Mouse (Mus musculus): Measurements from ENCODE around the gene Gm29609. TPM values are rescaled to one million over a fixed set of nuclear protein-coding genes. Genes with fewer than 3 reads are reported as not detected.
A peak's percentile ranks its signal among the peaks of the same experiment; 100 is the strongest.
"Not testable (repeated sequence)": the region's sequence is repeated elsewhere in the genome, so short reads cannot be mapped to it uniquely, and the experiment has no call there.

Gm29609 gene
- polyA plus RNA-seq (2015; fragmentation: Nextera tagmentation; extraction: Ambion mirVana) = 0.78 and 1.8 TPM in 2 replicates

GRCm38 (mm10) chr5:31179766-31180630, at the start of gene Gm29609, which contains the start of gene Gtf3c2:
Gene Gm29609 (minus strand): TSS chr5:31179911.
Gene Gtf3c2 (minus strand): TSS chr5:31180144.
- Histone ChIP-seq H3K27me3 (no peaks in the 10 kb centered on the region), H3K27ac (peak within 1 kb of the TSS; percentile 94), H3K4me2 (peak within 1 kb of the TSS; percentile 93), H3K4me1 (replicated peaks) (peaks cover 28% of the 10 kb centered on the region), H3K9me3 (no peaks in the 10 kb centered on the region), H3K36me3 (peaks cover 5% of the 10 kb centered on the region; the same call in 1 of the 2 replicates), H3K4me3 (peak within 1 kb of the TSS; percentile 70), H3K9ac (peak within 1 kb of the TSS; percentile 88)
- under 1% methylated on average over 59 of the region's 59 CpGs for WGBS
- peak; percentile 99 for ATAC-seq (ENCODE audit: low FRiP score)

- WGBS = 92% methylated on average over 1 of the region's 1 CpGs
- no peak for ATAC-seq (ENCODE audit: low FRiP score)
- Histone ChIP-seq H3K36me3 (no peaks in the 10 kb centered on the region), H3K9me3 (no peaks in the 10 kb centered on the region), H3K9ac (no peak overlapping the region), H3K4me1 (replicated peaks) (peaks cover 6% of the 10 kb centered on the region), H3K27me3 (no peaks in the 10 kb centered on the region), H3K27ac (no peak overlapping the region), H3K4me2 (no peak overlapping the region), H3K4me3 (no peak overlapping the region)
Observed at GRCm38 (mm10) chr5:31226641-31227040, 46.9 kb upstream of the Gm29609 start.

GRCm38 (mm10) chr5:31222696-31223095, 43.0 kb upstream of the Gm29609 start:
- no peak for ATAC-seq (ENCODE audit: low FRiP score)
- H3K9ac ChIP-seq = no peak overlapping the region
- 97% methylated on average over 9 of the region's 9 CpGs for WGBS
- no peak overlapping the region for H3K4me2 ChIP-seq
- no peaks in the 10 kb centered on the region for H3K27me3 ChIP-seq
- no peak overlapping the region for H3K4me3 ChIP-seq
- H3K9me3 ChIP-seq = no peaks in the 10 kb centered on the region
- H3K4me1 ChIP-seq (replicated peaks) = peaks cover 23% of the 10 kb centered on the region
- no peak overlapping the region for H3K27ac ChIP-seq
- no peaks in the 10 kb centered on the region for H3K36me3 ChIP-seq

GRCm38 (mm10) chr5:31221304-31221945, 41.7 kb upstream of the Gm29609 start:
- peak overlapping the region; percentile 75 for H3K4me2 ChIP-seq
- 14% methylated on average over 11 of the region's 11 CpGs for WGBS
- peak overlapping the region; percentile 88 for H3K4me3 ChIP-seq
- ATAC-seq (ENCODE audit: low FRiP score) = no peak
- H3K27ac ChIP-seq = peak overlapping the region; percentile 96
- peak overlapping the region; percentile 96 for H3K9ac ChIP-seq
- H3K9me3 ChIP-seq = no peaks in the 10 kb centered on the region
- no peaks in the 10 kb centered on the region for H3K36me3 ChIP-seq
- no peaks in the 10 kb centered on the region for H3K27me3 ChIP-seq
- H3K4me1 ChIP-seq (replicated peaks) = peaks cover 26% of the 10 kb centered on the region

GRCm38 (mm10) chr5:31220448-31221303, 41.0 kb upstream of the Gm29609 start, which contains the start of gene Ppm1g:
Gene Ppm1g (minus strand): TSS chr5:31220687.
- WGBS = under 1% methylated on average over 70 of the region's 70 CpGs
- H3K9ac ChIP-seq = peak within 1 kb of the TSS; percentile 96

GRCm38 (mm10) chr5:31219911-31220447, 40.3 kb upstream of the Gm29609 start:
- peak; percentile 85 for ATAC-seq (ENCODE audit: low FRiP score)
- Histone ChIP-seq H3K9ac (peak overlapping the region; percentile 96), H3K27me3 (no peaks in the 10 kb centered on the region), H3K36me3 (no peaks in the 10 kb centered on the region), H3K4me1 (replicated peaks) (peaks cover 26% of the 10 kb centered on the region), H3K4me3 (peak overlapping the region; percentile 88), H3K27ac (peak overlapping the region; percentile 96), H3K4me2 (peak overlapping the region; percentile 75), H3K9me3 (no peaks in the 10 kb centered on the region)
- under 1% methylated on average over 40 of the region's 40 CpGs for WGBS

More at GRCm38 (mm10) chr5:31220448-31221303, 41.0 kb upstream of the Gm29609 start, which contains the start of gene Ppm1g:
- Histone ChIP-seq H3K36me3 (no peaks in the 10 kb centered on the region), H3K9me3 (no peaks in the 10 kb centered on the region), H3K27me3 (no peaks in the 10 kb centered on the region), H3K4me2 (peak within 1 kb of the TSS; percentile 75), H3K4me1 (replicated peaks) (peaks cover 26% of the 10 kb centered on the region), H3K27ac (peak within 1 kb of the TSS; percentile 96), H3K4me3 (peak within 1 kb of the TSS; percentile 88)
- peak; percentile 94 for ATAC-seq (ENCODE audit: low FRiP score)

- no peaks in the 10 kb centered on the region for H3K36me3 ChIP-seq
- no peaks in the 10 kb centered on the region for H3K27me3 ChIP-seq
- peak overlapping the region; percentile 88 for H3K4me3 ChIP-seq
- H3K4me1 ChIP-seq (replicated peaks) = peaks cover 26% of the 10 kb centered on the region
- under 1% methylated on average over 11 of the region's 11 CpGs for WGBS
- H3K9me3 ChIP-seq = no peaks in the 10 kb centered on the region
- H3K27ac ChIP-seq = peak overlapping the region; percentile 96
- peak overlapping the region; percentile 75 for H3K4me2 ChIP-seq
- ATAC-seq (ENCODE audit: low FRiP score) = no peak
- peak overlapping the region; percentile 96 for H3K9ac ChIP-seq
Observed at GRCm38 (mm10) chr5:31219474-31219873, 39.8 kb upstream of the Gm29609 start.

GRCm38 (mm10) chr5:31219070-31219469, 39.4 kb upstream of the Gm29609 start:
- H3K4me2 ChIP-seq = peak overlapping the region; percentile 75
- peaks cover 26% of the 10 kb centered on the region for H3K4me1 ChIP-seq (replicated peaks)
- H3K9ac ChIP-seq = peak overlapping the region; percentile 26
- H3K36me3 ChIP-seq = no peaks in the 10 kb centered on the region
- ATAC-seq (ENCODE audit: low FRiP score) = no peak
- peak overlapping the region; percentile 88 for H3K4me3 ChIP-seq
- H3K27ac ChIP-seq = no peak overlapping the region
- H3K27me3 ChIP-seq = no peaks in the 10 kb centered on the region
- WGBS = 5% methylated on average over 2 of the region's 2 CpGs
- no peaks in the 10 kb centered on the region for H3K9me3 ChIP-seq

- no peak for ATAC-seq (ENCODE audit: low FRiP score)
- Histone ChIP-seq H3K4me3 (no peak overlapping the region), H3K27me3 (no peaks in the 10 kb centered on the region), H3K4me2 (peak overlapping the region; percentile 75), H3K27ac (no peak overlapping the region), H3K9me3 (no peaks in the 10 kb centered on the region), H3K4me1 (replicated peaks) (peaks cover 26% of the 10 kb centered on the region), H3K36me3 (no peaks in the 10 kb centered on the region), H3K9ac (no peak overlapping the region)
- 67% methylated on average over 7 of the region's 7 CpGs for WGBS
Observed at GRCm38 (mm10) chr5:31218294-31218693, 38.6 kb upstream of the Gm29609 start.

GRCm38 (mm10) chr5:31216554-31216953, 36.8 kb upstream of the Gm29609 start:
- not testable (repeated sequence) for H3K4me3 ChIP-seq; ATAC-seq (ENCODE audit: low FRiP score); H3K4me2 ChIP-seq; H3K27me3 ChIP-seq; H3K27ac ChIP-seq; H3K36me3 ChIP-seq; H3K9ac ChIP-seq; H3K9me3 ChIP-seq
- peaks cover 19% of the 10 kb centered on the region for H3K4me1 ChIP-seq (replicated peaks)
- WGBS = 92% methylated on average over 6 of the region's 6 CpGs

GRCm38 (mm10) chr5:31204421-31204820, 24.7 kb upstream of the Gm29609 start:
- Histone ChIP-seq H3K9me3 (peaks cover 5% of the 10 kb centered on the region), H3K4me2 (no peak overlapping the region), H3K4me1 (replicated peaks) (peaks cover 27% of the 10 kb centered on the region), H3K9ac (no peak overlapping the region), H3K27ac (no peak overlapping the region), H3K36me3 (peaks cover 68% of the 10 kb centered on the region), H3K4me3 (no peak overlapping the region), H3K27me3 (no peaks in the 10 kb centered on the region)
- no peak for ATAC-seq (ENCODE audit: low FRiP score)
- WGBS = 92% methylated on average over 6 of the region's 6 CpGs

Measured in hindbrain, embryonic 13.5 days (tissue).